Mouse (Mus musculus): Measurements from ENCODE around the gene Cog5.

Cog5 gene

DNA sequence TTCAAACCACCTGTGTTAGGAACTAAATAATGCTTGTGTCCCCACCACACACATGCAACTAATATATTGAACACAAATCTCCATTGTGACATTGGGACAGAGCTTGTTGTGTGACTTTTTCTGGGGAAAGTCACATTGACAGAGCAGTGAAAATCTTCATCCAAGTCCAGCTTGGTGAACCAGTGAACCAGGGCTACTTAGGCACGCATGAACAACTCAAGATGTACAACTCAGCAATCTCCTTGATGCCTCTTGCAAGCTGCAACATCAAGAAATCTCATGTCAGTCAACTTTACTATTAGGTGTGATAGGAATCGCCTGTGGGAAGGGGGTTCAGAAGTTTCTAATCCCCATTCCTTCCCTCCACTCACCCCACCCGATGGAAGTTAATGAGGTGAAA, 169.0 kb downstream of the Cog5 start:
- no peak for DNase-seq (ENCODE audit: low read depth)

DNA sequence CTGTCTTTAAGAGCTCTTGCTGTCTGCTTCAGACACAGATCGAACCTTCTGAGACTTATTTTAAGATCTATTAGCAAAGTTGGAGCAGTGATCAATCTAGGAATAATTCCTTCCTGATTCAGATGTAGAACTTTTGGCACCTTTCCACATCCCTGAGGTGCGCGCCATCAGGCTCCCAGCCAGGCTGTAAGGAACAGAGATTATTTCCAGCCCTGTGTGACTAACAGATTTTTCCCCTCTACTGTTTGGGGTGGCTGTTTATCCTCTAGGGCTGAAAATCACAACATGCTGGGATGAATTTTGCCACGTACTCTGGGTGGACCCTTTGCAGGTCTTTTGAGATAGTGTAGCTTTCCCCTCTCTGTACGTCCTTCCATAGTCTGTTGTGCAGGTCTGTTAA, 170.2 kb downstream of the Cog5 start:
- DNase-seq (ENCODE audit: low read depth) = no peak

DNA sequence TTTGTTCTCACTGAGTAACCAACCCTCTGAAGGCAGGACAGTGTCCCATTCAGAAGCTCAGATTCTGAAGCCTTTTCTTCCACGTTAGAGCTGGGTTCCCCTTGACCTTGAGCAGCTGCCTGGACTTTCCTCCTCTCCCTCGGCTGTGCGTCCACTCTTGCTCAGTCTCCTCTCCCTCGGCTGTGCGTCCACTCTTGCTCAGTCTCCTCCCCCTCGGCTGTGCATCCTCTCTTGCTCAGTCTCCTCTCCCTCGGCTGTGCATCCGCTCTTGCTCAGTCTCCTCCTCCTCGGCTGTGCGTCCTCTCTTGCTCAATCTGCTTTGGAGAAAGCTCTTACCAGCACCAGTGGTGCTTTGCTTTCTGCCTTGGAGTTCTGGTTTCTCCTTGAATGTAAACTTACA, 171.2 kb downstream of the Cog5 start:
- no peak for DNase-seq (ENCODE audit: low read depth)

DNA sequence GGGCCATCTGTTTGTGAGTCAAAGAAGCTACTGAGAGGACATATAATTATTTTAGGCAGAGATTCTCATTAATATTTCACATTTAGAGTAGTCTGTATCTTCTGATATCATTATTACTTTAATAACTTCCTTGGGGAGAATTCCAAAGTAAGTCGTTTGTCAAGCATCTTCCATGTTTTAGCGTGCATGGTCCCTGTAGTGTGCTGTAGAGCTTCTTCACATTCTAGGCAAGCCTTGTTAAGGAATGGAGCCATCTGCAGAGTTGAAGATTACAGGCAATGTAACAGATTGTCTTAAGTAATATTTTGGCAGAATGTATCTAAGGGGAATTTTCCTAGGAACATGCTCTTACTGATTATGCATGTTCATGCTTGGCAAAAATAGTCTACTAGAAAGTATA, 171.8 kb downstream of the Cog5 start:
- DNase-seq (ENCODE audit: low read depth) = no peak

DNA sequence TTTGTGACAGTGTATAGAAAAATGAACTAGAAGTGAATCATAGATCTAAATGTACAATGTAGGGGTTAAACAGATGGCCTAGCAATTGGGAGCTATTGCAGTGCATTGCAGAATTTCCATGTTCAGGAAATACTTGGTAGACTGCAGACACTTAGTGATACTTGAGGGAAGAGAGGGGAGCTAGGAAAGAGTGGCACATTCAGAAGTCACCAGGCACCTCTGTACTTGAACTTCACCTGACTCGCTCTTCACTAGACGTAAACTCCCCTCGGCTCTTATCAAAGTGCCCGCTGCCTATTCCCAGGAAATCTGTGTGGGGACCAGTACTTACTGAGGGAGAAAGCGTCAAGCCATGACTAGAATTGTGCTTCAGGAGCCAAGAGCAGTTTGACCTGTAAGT, 180.8 kb downstream of the Cog5 start:
- no peak for DNase-seq (ENCODE audit: low read depth)

DNA sequence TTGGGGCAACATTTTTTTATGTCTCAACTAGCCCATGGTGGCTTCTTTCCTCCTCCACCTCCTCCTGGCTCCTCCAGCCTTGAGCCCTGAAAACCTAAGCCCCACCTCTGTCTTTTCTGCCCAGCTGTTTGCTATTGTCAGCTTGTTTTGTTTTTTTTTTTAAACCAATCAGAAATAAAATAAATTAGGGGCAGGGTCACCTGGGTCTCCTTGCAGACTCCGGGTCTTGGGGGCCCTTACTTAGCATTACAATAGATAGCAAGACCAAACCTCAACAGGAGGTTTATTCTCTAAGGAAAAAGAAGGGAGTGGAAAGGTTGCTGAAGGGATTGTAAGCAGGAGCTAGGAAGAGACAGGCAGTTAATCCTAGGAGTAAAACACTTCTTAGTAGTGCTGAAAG, 181.5 kb downstream of the Cog5 start:
- no peak for DNase-seq (ENCODE audit: low read depth)

DNA sequence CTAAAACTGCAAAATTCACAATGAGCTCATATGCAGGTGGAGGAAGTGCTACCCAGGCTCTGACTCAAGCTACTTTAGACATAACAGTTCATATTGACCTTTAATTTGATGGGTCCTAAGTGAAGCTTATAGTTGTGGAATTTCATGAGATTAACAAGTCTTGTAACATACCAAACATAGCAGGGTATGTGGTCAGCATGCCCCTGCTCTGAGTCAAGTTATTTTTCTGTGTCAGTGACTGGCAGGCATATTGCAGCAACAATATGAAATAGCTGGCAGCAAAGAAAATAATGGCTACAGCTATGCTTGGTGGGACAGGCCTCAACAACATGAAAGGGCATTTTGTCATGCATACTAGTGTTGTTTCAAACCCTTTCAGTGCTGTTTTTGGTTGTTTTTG, 183.9 kb downstream of the Cog5 start:
- no peak for DNase-seq (ENCODE audit: low read depth)

DNA sequence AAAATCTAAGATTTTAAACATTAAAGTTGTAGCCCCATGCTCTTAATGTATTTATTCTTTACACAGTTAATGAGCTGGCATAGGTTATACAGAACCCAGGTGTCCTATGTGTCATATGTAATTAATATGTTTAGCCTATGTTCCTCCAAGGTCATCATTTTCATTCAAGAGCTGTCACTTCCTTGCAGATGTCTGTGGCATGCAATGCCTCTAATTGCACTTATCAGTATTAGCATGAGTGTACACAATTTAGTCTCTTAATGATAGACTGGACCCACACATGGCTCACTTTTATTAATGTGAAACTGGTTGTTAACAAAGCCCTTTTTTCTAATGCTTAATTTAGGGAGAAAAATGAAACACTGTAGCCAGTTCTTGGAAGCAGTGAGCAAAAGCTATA, 184.6 kb downstream of the Cog5 start:
- no peak for DNase-seq (ENCODE audit: low read depth)

DNA sequence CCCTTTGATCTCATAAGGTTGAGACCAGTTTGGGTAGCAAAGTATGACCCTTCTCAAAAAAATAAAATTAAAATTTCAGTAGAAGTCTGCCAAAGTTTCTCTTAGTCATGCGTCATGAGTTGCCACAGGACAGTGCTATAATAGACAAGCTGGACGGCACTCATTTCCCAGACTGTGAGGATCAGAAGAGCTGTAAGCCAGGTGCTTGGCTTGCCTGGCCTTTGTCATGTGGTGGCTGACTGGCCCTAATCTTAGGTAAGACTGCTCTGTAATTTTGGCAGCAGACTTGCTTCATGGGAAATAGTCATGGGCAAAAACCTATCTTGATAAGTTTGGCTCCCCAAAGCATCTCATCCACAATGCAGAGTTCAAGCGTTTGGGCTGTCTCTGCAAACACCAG, 191.4 kb downstream of the Cog5 start:
- no peak for DNase-seq (ENCODE audit: low read depth)

DNA sequence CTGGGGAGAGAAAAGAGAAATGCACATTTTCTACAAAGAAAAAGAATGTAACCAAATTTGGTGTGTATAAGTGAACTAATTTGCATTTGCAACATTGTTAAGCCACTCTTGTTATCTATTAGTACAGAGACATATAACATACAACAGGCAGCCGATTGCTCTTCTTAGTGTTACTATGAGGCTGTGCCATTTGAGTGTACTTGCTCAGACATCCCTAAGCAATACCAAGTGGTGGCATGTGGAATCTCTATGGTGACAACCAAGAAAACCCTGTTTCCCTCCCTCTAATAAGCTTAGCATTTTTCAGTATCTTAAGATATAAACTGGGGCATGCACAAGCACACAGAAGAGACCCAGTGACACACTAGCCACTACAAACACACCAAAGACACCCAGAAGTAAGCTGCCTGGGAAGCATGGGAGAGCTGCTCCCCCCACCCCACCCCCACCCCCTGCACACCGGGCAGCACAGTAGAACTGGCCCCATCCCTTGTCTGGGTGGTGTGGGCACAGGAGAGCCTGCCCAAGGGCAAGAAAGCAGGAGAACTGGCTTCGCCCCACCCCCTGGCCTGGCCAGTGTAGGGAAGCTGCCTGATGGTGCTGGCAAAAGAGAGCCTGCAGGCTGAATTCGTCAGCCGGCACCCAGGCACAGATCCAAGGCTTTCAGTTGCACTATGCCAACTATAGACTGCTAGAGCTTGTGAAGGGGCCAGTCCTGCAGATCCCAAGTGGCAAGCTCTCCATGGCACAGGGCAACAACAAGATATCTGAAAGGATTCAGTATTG, 194.2 kb downstream of the Cog5 start:
- DNase-seq (ENCODE audit: low read depth) = no peak

DNA sequence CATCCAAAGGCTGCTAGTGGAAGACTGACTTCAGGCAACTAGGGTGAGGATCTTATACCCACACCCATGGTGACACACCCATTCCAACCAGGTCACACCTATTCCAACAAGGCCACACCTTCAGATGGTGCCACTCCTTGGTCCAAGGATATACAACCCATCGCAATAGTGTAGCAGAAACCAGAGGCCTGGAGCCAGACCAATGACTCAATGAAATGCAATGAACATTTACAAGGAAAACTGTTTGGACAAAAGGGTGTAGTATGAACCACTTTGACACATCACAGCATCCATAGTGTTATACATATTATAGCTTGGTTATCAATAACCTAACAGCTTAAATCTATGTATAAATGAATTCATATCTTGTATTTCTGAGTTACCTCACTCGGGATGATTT, 194.9 kb downstream of the Cog5 start:
- no peak for DNase-seq (ENCODE audit: low read depth)

DNA sequence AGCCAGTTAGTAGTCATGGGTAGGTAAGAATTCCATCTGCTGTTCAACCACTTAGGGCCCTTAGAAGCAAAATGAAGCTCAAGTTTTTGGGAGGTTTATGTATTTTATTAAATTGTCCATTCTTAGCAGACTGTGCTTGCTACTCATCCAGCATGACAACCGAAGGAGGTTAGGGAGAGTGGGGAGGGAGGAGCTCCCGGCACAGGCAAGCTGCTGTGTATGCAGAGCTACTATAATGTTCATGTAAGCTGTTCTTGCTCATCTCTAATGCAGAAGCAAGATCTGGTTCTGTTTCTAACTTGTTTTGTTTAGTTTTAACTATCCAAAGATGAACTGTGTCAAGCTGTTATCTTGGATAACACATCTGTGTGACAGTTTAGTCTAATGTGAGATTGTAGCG, 199.4 kb downstream of the Cog5 start:
- DNase-seq (ENCODE audit: low read depth) = no peak

DNA sequence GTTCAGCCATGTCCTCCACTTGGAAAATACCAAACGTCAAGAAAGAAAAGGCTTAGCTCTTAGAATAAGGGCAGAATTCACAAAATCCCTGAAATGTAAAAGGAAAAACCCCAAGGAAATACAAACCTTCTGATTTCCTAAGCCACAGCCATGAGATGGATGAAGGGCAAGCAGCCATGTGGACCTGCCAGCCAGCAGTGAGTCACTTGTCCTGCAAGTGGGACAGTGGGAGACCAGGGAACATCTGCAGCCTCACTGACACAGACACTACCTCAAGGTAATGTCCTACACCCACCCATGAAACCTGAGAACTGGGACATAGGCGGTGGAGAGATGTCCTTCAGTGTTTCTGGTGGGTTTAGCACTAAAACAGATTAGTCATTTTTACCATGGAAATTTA, 200.1 kb downstream of the Cog5 start:
- DNase-seq (ENCODE audit: low read depth) = no peak

DNA sequence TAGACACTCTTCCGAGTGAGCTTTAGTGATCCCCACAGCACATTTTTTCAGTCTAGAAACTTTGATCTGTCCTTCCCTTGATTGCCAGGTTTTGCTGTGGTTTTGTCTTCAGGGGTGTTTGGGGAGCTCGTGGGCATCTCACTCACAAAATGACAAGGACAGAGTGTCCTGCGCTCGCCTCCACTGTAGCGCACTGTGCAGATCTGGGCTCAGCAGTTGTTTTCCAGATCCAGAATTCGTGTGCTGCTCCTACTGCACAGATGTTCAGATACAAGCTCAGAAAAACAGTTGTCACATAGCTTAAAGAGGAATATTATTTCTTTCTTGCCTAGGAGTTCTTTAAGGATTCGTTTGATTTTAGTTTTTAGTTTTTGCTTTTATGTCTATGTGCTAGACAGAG, 203.1 kb downstream of the Cog5 start:
- DNase-seq (ENCODE audit: low read depth) = no peak

DNA sequence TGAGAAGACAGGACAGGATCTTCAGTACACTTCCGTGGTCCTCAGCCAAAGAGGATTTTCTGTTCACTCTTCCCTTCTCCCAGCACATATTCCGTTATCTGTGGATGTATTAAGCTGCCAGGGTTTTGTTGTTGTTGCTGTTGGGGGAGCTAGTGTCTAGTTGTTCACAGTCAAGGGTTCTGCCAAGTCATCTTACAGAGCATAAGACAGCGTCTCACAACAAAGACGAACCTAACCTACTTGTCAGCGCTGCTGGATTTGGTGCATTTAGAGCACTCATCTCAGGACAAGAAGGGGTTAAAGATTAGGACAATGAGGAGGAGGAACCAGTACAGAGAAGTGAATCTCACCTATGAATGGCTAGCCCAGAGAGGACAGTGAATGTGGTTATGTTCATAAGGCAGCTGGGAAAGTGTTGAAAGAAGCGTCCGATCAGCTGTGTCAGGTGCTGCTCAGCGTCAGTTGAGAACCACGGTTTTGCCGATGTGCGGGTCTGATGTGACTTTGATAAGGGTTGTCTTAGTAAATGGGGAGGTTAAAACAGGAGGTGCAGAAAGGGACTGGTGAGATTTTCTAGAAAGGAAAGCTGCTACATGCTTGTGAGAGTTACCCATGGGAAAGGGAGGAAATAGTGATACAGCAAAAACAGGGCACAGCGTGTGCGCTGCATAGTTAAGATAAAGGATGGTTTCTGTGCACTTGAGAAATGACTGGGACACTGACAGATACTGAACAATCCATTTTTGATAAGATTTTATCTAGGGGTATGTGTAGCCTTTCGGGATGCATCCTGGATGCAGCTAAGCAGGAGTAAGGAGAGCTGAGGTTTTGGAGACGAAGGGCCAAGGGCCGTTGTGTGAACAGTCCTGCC, 208.2 kb downstream of the Cog5 start:
- no peak for DNase-seq (ENCODE audit: low read depth)

DNA sequence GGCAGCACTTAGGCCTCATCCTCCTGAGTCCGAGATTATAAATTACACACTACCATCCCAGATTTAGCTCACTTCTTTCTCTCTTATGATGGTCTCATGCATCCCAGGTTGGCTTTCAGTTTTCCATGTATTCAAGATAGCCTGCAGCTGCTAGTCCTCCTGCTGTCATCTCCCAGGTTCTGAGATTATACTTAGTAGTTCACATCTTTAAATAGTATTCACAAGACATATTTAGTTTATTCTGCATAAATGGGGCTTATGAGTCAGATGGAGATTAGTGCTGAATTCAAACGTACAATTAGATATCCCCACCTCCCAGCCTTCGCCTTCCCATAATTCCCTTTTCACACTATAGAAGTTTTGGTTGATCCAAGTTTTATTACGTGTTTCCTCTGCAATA, 222.1 kb downstream of the Cog5 start:
- DNase-seq (ENCODE audit: low read depth) = no peak

DNA sequence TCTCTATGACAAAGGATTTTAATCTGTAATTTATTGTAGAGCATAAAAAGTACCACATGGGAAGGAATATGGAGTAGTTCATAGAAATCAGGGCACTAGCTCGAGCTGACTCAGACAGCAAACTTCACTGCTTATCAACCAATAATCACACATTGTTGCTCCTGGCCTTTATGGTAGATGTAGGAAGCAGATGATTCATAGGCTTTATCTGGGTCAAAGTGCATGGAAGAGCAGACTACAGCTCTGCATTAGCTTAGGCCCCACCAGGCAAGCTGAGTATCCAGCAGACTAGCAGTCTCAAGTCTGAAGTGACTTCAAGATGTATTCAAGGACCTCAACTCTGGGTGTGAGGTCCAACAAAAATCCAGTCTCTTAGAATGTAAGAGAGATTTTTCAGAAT, 228.1 kb downstream of the Cog5 start:
- DNase-seq (ENCODE audit: low read depth) = no peak

DNA sequence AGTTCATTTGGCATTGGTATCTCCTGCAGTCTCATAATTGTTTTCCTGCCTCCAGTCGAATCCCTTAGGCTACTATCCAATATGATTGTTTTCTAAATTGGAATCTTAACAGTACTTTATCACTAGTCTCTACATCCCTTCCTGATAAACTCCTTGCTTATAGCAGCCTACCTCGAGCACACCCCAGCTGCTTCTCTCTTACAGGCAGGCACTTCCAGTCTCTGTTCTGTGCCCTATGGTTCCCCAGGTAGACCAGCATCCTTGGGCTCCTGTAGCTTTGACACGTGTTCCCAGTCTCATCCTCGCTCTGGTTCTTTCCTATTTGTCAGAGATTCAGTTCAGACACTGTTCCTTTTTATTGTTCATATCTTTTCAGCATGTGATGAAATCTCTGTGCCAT, 229.7 kb downstream of the Cog5 start:
- DNase-seq (ENCODE audit: low read depth) = no peak

DNA sequence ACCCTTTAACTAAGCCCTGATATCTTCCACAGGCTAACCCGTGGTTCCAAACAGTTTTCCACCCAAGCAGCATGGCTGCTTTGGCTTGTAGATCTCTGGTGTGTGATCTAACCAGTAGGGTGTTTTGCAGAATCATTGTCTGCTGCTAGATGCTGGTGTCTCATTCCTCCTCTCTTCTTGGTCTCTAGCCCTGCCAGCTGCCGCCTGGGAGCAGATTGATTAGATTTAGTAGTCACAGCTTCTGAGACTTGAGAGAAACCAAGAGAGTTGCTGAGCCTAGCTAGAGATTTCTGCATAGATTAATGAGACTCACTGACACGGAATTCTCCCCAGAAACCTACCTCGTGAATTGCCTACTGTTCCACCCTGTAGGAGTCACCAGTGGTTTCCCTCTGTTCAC, 230.4 kb downstream of the Cog5 start:
- DNase-seq (ENCODE audit: low read depth) = no peak

DNA sequence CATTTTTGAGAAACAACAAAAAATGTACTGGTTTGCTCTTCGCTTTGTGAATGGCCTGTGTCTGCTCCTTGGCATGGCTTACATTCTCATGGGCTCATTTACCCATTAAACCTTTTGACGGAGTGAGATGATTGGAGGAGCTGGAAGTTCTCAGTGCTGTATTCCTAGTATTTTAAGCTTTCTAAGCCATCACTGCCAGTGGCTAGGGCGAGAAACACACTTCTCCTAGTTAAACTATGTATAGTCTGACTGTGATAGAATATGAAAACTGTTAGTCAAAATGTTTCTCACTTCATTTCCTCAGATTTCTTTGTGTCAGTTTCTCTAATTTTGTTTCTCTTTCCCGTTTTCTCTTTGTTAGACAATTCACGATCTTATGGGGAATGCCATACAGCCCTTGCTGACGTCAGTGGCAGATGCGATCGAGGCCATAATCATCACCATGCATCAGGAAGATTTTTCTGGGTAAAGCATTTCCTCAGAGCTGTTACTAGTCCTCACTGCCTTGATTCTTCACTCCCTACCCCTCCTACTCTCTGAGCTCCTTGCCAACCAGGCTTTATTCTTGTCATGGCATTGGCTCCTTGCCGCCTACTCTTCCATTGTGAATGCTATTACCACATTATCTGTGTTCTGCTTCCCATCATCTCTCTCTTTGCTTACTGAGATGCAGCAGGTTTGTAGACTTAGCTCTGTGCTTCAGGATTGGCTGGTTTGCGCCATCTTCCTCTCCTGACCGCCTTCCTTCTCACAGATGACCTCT, 231.4 kb downstream of the Cog5 start:
- no peak for DNase-seq (ENCODE audit: low read depth)

DNA sequence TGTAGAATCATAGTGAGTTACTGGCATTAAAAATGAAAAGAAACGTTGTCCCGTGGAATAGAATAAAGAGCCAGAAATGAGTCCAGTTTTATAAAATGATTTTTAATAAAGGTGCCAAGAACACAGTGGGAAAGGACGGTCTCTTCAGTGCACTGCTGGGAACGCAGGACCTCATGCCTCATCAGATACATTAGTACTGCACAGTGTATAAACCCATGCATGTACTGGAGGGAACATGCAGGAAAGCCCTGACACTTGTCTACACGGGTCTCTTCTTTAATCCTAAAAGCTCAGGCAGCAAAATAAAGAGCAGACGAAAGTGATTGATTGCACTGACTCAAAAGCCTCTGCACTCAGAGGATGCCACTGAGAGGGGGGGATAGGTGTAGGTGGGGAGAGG, 236.0 kb downstream of the Cog5 start:
- DNase-seq (ENCODE audit: low read depth) = no peak

DNA sequence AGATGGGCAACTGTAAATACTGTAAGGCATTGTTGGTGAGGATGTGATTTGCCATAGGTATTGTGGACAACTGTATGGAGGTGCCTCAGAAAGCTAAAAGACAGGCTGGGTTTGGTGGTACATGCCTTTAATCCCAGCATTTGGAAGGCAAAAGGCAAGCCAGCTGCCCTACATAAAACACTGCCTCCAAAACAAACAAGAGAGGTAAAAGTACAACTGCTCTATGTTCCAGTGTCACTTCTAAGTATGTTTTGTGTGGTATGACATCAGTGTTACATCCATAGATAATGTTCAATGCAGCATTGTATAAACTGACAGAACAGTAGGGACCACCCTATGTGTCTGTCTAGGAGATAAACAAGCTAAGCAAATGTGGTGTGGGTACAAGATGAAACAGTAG, 237.4 kb downstream of the Cog5 start:
- no peak for DNase-seq (ENCODE audit: low read depth)

DNA sequence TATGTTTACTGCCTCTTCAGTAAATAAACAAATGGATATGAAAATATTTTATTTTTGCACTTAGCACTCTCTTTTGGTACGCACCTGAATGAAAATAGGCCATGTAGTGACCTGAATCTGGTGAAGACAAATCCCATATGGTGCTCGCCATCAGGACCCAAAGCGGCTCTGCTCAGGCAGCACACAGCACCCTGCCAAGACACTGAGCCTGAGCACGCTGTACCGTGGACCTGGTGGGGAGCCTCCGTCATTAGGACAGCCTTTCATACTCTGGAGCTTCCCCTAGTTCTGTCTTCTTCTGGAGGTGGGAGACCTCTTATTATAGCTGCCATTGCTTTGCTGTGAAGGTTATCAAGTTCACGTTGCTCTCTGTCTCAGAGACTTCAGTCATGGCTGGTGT, 238.1 kb downstream of the Cog5 start:
- no peak for DNase-seq (ENCODE audit: low read depth)
